Mouse (Mus musculus) B cell, adult 67 days (primary cell): ENCODE results near the gene Ubap1l. TPM values are rescaled to one million over a fixed set of nuclear protein-coding genes. Genes with fewer than 3 reads are reported as not detected.

ENCODE experiments used
- total RNA-seq, 2 experiments: library from RNA; stranded (reverse); gene quantifications; 4 replicates each; pipeline ENCODE4 v1.2.4; 2023

The Ubap1l gene
- 1 to 10 TPM; 1.9 to 3.0 TPM for total RNA-seq

GRCm38 (mm10) chr9:65360641-65361448 lies at the start of gene Ubap1l:
TSS of gene Ubap1l (plus strand) at chr9:65361041.

GRCm38 (mm10) chr9:65345854-65346475 lies 14.9 kb upstream of the Ubap1l start, which contains the start of gene Pdcd7:
TSS of gene Pdcd7 (plus strand) at chr9:65346104.

DNA sequence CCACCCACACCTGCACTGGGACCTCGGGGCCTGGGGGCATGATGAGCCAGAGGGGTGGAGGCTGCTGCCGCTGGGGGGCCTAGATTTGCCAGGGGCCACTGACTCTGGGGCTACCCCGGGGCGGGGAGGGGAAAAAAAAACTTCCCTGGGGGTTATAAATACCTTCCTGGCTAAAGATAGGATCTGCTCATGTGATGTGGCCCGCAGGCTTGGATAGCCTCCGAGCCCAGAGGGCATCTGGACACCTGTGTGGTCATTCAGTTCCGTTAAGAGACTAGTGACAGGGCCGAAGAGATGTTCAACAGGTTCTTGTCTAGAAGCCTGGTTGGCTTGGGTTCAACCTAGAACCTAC lies 30.7 kb downstream of the Ubap1l start, which contains the start of gene Kbtbd13:
TSS of gene Kbtbd13 (minus strand) at position 40 of the 352 bp plus-strand sequence.

DNA sequence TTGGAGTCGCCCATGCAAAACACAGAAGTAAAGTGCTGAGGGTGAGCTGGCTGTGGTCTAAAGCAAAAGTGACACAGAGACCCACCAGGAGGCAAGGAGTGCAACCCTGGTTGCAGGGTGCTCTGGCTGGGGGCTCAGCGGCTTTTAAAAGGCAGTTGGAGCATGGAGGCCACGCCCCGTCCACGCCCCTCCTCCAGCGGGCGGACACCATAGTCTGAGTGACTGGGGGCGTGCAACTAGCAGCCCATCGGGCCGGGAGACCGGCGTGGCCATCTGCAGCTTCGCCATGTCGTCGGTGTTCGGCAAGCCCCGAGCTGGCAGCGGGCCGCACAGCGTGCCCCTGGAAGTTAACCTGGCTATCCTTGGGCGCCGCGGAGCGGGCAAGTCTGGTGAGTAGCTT lies 37.4 kb downstream of the Ubap1l start, which contains the start of gene Rasl12:
TSS of gene Rasl12 (plus strand) at position 228 of the 400 bp plus-strand sequence.

DNA sequence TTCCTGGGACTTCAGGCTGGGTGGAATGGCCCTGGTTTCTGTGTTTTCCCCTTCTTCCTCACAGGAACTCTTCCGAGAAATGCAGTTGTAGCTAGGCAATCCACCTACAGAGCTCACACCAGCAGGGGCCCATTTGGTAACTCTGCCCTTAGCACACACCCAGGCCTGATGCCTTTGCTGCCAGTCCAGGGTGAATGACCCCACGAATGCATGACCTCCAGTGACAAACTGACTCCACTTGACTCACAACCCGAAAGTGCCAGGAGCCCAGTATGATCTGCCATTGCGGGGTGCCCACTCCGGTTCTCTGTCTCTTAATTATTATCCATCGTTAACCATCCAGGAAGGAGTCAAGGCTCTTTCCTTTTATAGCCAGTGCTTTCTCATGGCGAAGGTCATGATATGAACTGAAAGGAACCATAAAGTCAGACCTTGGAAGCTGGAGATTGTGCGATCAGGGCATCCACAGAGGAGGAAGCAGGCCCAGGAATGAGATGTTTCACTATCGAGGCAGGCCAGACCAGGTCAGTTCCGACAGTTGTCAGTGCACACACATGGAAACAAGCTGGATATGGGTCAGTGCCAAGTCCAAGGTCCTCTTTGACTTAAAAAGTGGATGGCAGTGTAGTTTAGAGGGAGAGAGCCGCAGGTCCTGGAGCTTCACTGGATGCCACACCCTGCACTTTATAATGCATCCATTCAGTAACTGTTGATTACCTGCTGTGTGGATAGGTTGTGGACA lies 62.1 kb downstream of the Ubap1l start, which contains the start of gene Slc51b:
TSS of gene Slc51b (minus strand) at position 196 of the 742 bp plus-strand sequence.

Other genes starting within 250 kb of the Ubap1l start
- gene Igdcc3, start 219.9 kb upstream of the Ubap1l start, total RNA-seq: not detected
- 1 to 10 TPM; 5.7 to 8.7 TPM for gene Parp16, start 165.7 kb upstream of the Ubap1l start, total RNA-seq
- not detected for gene Cilp, start 95.9 kb upstream of the Ubap1l start, total RNA-seq
- gene Clpx, start 66.8 kb upstream of the Ubap1l start, total RNA-seq: 10 to 100 TPM; 31.6 to 39.2 TPM
- gene Pdcd7, start 14.9 kb upstream of the Ubap1l start, total RNA-seq: 10 to 100 TPM; 19.1 to 22.4 TPM
- not detected for gene Kbtbd13, start 30.6 kb downstream of the Ubap1l start, total RNA-seq
- gene Rasl12, start 37.5 kb downstream of the Ubap1l start, total RNA-seq: not detected
- not detected for gene Slc51b, start 61.9 kb downstream of the Ubap1l start, total RNA-seq
- 10 to 100 TPM; 28.0 to 30.1 TPM for gene Mtfmt, start 74.7 kb downstream of the Ubap1l start, total RNA-seq
- 10 to 100 TPM; 56.3 to 59.6 TPM for gene Spg21, start 99.9 kb downstream of the Ubap1l start, total RNA-seq
- not detected for gene Ankdd1a, start 159.2 kb downstream of the Ubap1l start, total RNA-seq
- 100 to 1,000 TPM; 159 to 163 TPM for gene Plekho2, start 219.0 kb downstream of the Ubap1l start, total RNA-seq
- gene Pif1, start 226.1 kb downstream of the Ubap1l start, total RNA-seq: under 1 TPM; 0.21 to 0.38 TPM